Mouse (Mus musculus): ENCODE measurements at regions not wholly inside any gene's neighbourhood (a gene's known extent, or its start where the extent isn't known, plus 50 kb on each side); places are given as distances from the start of the nearest gene placed in this dataset.

DNA sequence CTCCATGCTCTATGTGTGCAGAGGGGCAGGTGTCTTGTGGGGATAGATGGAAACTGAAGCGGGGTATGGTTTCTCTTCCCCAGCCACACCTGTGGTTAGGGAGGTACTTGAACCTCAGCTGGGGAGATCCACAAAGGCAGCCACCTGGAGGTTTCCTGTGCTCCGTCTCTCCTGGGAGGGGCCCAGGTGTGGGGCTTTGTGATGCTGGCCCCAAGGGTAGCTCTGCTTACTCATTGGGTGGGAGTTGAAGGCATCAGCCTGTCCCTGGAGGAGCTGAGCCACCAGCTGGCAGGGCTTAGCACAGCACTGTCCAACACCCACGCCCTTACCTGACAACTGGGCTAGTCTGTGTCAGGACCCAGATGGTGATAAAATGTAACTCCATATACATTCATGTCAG, 81.4 kb downstream of the Lhx2 start:
- CTCF ChIA-PET, result no interaction called here

- CTCF ChIA-PET, result no interaction called here
Observed at GRCm38 (mm10) chr2:38422406-38422805, 83.3 kb downstream of the Lhx2 start.

- CTCF ChIA-PET, result interaction anchor here (0.5 kb wide), 1 partner anchor 202 kb away, joined by 3 read pairs; no protein-coding TSS in a partner anchor
Observed at GRCm38 (mm10) chr2:38423886-38424277, 84.8 kb downstream of the Lhx2 start.

DNA sequence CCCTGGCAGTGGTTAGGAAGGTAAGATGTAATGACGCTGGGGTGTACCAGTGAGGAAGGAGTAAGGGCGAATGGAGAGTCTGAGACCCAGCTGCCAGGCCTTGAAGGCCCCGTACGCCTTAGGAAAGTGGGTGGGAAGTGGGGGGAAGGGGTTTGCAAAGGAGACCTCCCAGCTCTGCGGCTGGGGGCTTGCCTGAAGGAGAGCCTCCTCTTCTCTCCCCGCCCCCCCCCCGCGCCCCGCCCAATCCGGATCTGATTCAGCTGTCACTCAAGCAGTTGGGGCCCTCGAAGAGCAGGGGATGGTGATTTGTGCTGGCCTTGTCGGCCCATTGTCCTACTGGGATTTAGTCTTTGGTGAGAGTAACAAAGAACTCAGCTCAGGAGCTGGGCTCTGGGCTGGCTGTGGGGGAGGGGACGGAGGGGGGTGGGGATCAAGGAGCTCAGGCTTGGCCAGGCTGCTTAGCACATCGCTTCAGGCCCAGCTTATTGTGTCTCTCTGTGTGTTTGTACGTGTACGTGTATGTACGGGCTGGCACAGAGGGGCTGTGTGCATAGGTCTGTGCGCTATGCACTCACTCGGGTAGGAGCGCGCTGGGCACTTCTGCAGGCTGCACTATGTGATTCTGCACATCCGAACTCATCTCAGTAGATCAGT, 85.3 kb downstream of the Lhx2 start:
- CTCF ChIA-PET, result interaction anchor here (0.5 kb wide), 1 partner anchor 203 kb away, joined by 3 read pairs; no protein-coding TSS in a partner anchor

GRCm38 (mm10) chr2:38424976-38425375, 85.9 kb downstream of the Lhx2 start:
- CTCF ChIA-PET, result no interaction called here

- CTCF ChIA-PET, result no interaction called here
Observed at GRCm38 (mm10) chr2:38429752-38430378, 81.6 kb upstream of the Nek6 start.

DNA sequence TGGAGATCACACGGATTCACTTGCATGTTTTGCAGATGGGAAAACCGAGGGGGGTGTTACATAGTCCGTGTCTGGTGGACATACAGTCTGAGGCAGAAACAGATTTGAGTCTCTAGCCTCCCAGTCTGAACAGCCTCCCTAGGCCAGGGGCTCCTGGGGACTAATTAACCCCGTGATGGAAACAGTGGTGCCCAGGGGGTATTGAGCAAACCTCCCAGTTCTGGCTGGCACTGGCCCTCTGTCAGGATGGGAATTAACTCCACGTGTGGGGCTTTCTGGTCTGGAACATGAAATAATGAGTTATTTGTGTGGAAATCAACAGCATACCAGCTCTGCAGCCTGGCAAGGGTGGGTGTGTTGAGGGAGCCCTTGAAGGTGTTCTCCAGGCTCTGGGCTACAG, 79.9 kb upstream of the Nek6 start:
- CTCF ChIA-PET, result no interaction called here

GRCm38 (mm10) chr2:38433736-38434135, 77.7 kb upstream of the Nek6 start:
- CTCF ChIA-PET, result interaction anchor here (0.8 kb wide), 1 partner anchor 37 kb away, joined by 8 read pairs; no protein-coding TSS in a partner anchor

DNA sequence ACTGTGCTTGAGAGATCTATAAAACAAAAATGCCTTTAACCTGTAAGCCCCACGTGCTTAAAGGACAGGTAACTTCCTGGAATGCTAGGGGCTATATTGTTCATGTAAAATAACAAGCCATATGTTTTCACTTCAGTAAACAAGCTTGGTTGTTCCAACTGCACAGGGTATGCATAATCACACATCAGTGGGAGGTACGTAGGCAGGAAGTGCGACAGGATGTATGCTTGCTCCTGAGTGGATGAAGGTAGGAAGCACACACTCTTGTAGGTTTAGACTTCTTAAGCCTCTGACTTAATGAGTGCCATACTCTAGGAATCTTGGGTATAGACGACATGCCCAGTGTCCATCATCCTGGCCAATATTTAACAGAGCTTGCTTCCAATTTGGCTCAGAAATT, 74.7 kb upstream of the Nek6 start:
- CTCF ChIA-PET, result no interaction called here

DNA sequence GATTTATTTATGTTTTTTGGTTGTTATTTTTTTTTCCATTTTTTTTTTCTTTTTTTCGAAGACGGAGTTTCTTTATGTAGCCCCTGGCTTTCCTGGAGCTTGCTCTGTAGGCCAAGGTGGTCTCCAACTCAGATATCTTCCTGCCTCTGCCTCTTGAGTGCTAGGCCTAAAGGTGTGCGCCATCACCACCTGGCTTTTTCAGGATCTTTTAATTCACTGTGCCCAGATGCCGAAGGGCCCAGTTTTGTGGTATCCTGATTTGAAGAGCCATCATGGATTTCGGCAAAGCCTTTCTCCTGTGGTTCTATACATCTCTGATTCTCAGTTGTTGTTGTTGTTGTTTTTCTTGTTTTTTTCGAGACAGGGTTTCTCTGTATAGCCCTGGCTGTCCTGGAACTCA, 72.3 kb upstream of the Nek6 start:
- CTCF ChIA-PET, result no interaction called here

GRCm38 (mm10) chr2:38439973-38440372, 71.5 kb upstream of the Nek6 start:
- CTCF ChIA-PET, result no interaction called here

- CTCF ChIA-PET, result no interaction called here
Observed at GRCm38 (mm10) chr2:38449092-38449491, 62.4 kb upstream of the Nek6 start.

DNA sequence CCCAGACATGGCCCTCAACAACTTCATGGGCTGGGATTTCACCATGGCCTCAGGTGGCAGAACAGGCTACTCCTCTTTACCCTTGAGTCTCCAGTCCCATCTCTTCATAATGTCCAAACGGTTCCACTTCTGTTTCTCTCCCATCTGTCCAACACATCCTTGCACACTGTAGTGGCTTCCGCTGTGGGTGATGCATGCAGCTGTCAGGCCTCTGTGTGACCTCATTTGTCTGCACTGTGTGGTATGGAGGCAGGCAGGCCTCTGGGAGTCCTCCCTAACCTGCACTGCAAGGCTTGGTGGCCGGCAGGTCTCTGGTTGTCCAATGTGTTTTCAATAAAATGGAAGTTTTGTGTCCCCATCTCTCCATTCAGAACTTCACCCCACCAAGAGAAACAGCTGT, 54.9 kb upstream of the Nek6 start:
- CTCF ChIA-PET, result no interaction called here

- CTCF ChIA-PET, result interaction anchor here (0.5 kb wide), 1 partner anchor 164 kb away, joined by 6 read pairs; no protein-coding TSS in a partner anchor
Observed at GRCm38 (mm10) chr2:38460367-38460766, 51.1 kb upstream of the Nek6 start.

DNA sequence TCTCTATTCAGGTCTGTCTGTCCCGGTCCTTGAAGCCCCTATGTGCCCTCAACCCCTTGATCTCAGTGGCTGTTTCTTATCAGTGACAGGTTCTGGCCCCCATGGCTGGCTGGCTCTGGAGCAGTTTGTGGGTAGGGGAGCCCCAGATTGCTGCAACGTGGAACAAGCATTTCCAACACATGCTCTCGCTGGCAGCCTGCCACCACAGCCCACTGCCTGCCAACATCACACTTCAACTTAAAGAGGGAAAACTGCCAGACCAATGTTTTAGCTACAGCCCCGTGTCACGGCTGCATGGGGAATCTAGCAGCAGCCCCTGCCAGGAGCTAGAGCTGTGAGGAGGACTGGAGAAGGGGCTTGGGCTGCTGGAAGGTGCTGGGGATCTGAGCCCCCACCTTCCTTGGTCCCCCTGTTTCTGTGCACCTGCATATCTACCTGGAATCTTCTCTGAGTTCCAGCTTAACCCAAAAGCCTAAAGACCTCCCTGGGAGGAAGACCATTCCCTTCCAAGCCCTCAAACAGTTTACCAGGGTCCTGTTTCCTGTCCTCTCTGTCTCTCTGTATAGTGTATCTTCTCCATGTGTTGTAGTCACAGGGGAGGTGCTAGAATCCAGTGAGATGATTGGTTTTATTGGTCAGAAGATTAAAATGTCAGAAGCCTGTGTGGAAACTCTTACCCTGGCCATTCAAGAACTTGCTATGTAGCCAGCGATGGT, 50.5 kb upstream of the Nek6 start:
- CTCF ChIA-PET, result interaction anchor here (0.5 kb wide), 1 partner anchor 163 kb away, joined by 6 read pairs; no protein-coding TSS in a partner anchor
